Mouse (Mus musculus) spleen, adult 12 weeks (tissue): ENCODE results near the gene Aifm3.

Experiments used
- DNase-seq: peaks from one replicate; pipeline ENCODE4 v3.0.0; 2022; ENCODE audit warnings: low spot score

Aifm3 gene

GRCm38 (mm10) chr16:17553910-17554685 is 64.7 kb downstream of the Aifm3 start:
- peak; percentile 63 for DNase-seq

- peak; percentile 12 for DNase-seq
Observed at GRCm38 (mm10) chr16:17554702-17555101, 65.3 kb downstream of the Aifm3 start.

GRCm38 (mm10) chr16:17556180-17556579 is 66.8 kb downstream of the Aifm3 start:
- no peak for DNase-seq

GRCm38 (mm10) chr16:17556907-17557306 is 67.5 kb downstream of the Aifm3 start:
- DNase-seq = no peak
